Mouse (Mus musculus) lung, embryonic 16.5 days (tissue): ENCODE data around the gene Ugt1a6b. TPM values are rescaled to one million over a fixed set of nuclear protein-coding genes. Genes with fewer than 3 reads are reported as not detected.

Experiments used
- ATAC-seq: fragments of 200-750 bp; cut with Nextera tagmentation; 2 replicates; pipeline ENCODE4 v1.8.0; 2017; ENCODE audit warnings: low read depth, mild to moderate bottlenecking, moderate library complexity
- H3K27ac ChIP-seq: fragments of 300-500 bp; sonication (generic); 2 replicates; pipeline ENCODE4 v1.5.1; 2014; ENCODE audit warnings: mild to moderate bottlenecking, control low read depth, low read length
- H3K27me3 ChIP-seq: fragments of 300-500 bp; sonication (generic); 2 replicates; pipeline ENCODE4 v1.6.1; 2014; ENCODE audit warnings: low read depth, low read length, mixed read lengths; ENCODE audit not compliant: control insufficient read depth, insufficient read depth
- H3K36me3 ChIP-seq: fragments of 300-500 bp; sonication (generic); 2 replicates; pipeline ENCODE4 v1.6.1; 2014; ENCODE audit warnings: low read length; ENCODE audit not compliant: control insufficient read depth, insufficient read depth
- H3K4me1 ChIP-seq: fragments of 300-500 bp; sonication (generic); replicated peaks from 2 replicates; pipeline ENCODE4 v1.6.1; 2014; ENCODE audit warnings: low read length, mixed read lengths; ENCODE audit not compliant: control insufficient read depth, insufficient read depth
- H3K4me2 ChIP-seq: fragments of 300-500 bp; sonication (generic); 2 replicates; pipeline ENCODE4 v1.6.1; 2014; ENCODE audit warnings: low read depth, low read length, control low read depth
- H3K4me3 ChIP-seq: fragments of 300-500 bp; sonication (generic); 2 replicates; pipeline ENCODE4 v1.5.1; 2014; ENCODE audit warnings: mild to moderate bottlenecking, low read length, control low read depth
- H3K9ac ChIP-seq: fragments of 300-500 bp; sonication (generic); 2 replicates; pipeline ENCODE4 v1.6.1; 2014; ENCODE audit warnings: low read length, control low read depth
- H3K9me3 ChIP-seq: fragments of 300-500 bp; sonication (generic); 2 replicates; pipeline ENCODE4 v1.6.1; 2016; ENCODE audit warnings: low read length; ENCODE audit not compliant: control insufficient read depth
- WGBS: fragments of 180-500 bp; shearing (Covaris S2); extraction: QIAGEN DNeasy Blood & Tissue Kit; methylation state at CpG from one replicate; pipeline ENCODE4 v1.1.7; 2014; 5-methylcytosine and 5-hydroxymethylcytosine counted together
- polyA plus RNA-seq: library from polyadenylated mRNA; unstranded; fragments of >200 nt; fragmentation: Nextera tagmentation; extraction: Ambion mirVana; gene quantifications from 2 replicates; pipeline ENCODE4 v1.2.1, GENCODE M21; 2015

The Ugt1a6b gene
- polyA plus RNA-seq, 1 experiment from 2014 or later: 0.43 TPM

DNA sequence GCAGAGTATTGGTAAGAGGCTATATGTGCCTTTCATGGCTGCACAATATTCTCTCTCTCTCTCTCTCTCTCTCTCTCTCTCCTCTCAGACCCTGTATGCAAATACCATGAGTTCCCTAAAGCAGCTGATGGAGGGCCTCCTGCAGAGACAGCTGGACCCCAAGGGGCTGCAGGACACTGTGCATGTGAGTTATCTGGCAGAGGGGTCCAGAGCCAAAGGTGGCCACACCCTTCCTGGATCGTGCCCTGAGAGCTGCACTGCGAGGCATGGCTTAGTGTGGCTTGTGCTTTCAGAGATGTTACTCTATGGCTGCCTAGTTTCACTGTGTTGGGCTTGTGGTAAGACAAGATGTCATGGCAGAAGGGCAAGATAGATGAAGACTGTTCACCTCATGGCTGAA lies 144.6 kb downstream of the Ugt1a6b start:
- no peak for ATAC-seq
- WGBS: 49% methylated on average over 2 of the region's 2 CpGs
- H3K36me3 ChIP-seq: no peaks in the 10 kb centered on the region
- no peak overlapping the region for H3K4me2 ChIP-seq
- no peaks in the 10 kb centered on the region for H3K4me1 ChIP-seq
- no peak overlapping the region for H3K4me3 ChIP-seq
- H3K27me3 ChIP-seq: no peaks in the 10 kb centered on the region
- peaks cover 77% of the 10 kb centered on the region for H3K9me3 ChIP-seq
- no peak overlapping the region for H3K9ac ChIP-seq
- no peak overlapping the region for H3K27ac ChIP-seq

- H3K9me3 ChIP-seq: peaks cover 71% of the 10 kb centered on the region
- 63% methylated on average over 4 of the region's 4 CpGs for WGBS
- H3K27ac ChIP-seq: no peak overlapping the region
- H3K4me2 ChIP-seq: no peak overlapping the region
- no peaks in the 10 kb centered on the region for H3K36me3 ChIP-seq
- no peaks in the 10 kb centered on the region for H3K4me1 ChIP-seq
- H3K27me3 ChIP-seq: no peaks in the 10 kb centered on the region
- no peak overlapping the region for H3K4me3 ChIP-seq
- no peak for ATAC-seq
- H3K9ac ChIP-seq: no peak overlapping the region
Observed at GRCm38 (mm10) chr1:88248658-88249057, 145.6 kb downstream of the Ugt1a6b start.

GRCm38 (mm10) chr1:88249596-88249995 lies 146.5 kb downstream of the Ugt1a6b start:
- no peak for ATAC-seq
- Histone ChIP-seq H3K9ac (no peak overlapping the region), H3K4me3 (no peak overlapping the region), H3K4me1 (no peaks in the 10 kb centered on the region), H3K27me3 (no peaks in the 10 kb centered on the region), H3K4me2 (no peak overlapping the region), H3K9me3 (peaks cover 68% of the 10 kb centered on the region), H3K27ac (no peak overlapping the region), H3K36me3 (no peaks in the 10 kb centered on the region)
- WGBS: 71% methylated on average over 7 of the region's 7 CpGs

- Histone ChIP-seq H3K9me3 (peaks cover 68% of the 10 kb centered on the region), H3K9ac (no peak overlapping the region), H3K4me2 (no peak overlapping the region), H3K27ac (no peak overlapping the region), H3K4me1 (no peaks in the 10 kb centered on the region), H3K36me3 (no peaks in the 10 kb centered on the region), H3K27me3 (no peaks in the 10 kb centered on the region), H3K4me3 (no peak overlapping the region)
- 75% methylated on average over 5 of the region's 5 CpGs for WGBS
- no peak for ATAC-seq
Observed at GRCm38 (mm10) chr1:88250023-88250422, 147.0 kb downstream of the Ugt1a6b start.

DNA sequence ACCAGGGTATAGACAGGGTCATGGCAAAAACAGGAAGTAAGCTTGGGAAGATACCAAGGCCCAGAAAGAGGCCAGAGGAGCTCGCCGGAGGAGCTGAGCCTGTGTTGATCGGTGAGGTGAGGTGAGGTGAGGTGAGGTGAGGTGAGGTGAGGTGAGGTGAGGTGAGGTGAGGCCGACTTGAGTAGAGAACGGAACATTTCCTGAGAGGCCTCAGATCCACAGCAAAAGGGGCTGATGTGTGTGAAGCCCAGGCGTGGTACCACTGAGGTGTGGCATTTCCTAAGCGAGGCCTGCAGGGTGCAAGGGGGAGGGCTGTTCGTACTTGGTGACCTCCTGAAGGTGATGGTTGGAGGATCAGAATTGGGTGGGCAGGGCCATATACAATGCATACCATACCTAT lies 150.1 kb downstream of the Ugt1a6b start:
- no peak overlapping the region for H3K4me2 ChIP-seq
- 70% methylated on average over 8 of the region's 8 CpGs for whole genome bisulfite sequencing
- H3K9me3 ChIP-seq: peaks cover 48% of the 10 kb centered on the region
- ATAC-seq: no peak
- H3K27me3 ChIP-seq: no peaks in the 10 kb centered on the region
- no peak overlapping the region for H3K4me3 ChIP-seq
- H3K9ac ChIP-seq: no peak overlapping the region
- no peak overlapping the region for H3K27ac ChIP-seq
- H3K36me3 ChIP-seq: no peaks in the 10 kb centered on the region
- H3K4me1 ChIP-seq: no peaks in the 10 kb centered on the region

DNA sequence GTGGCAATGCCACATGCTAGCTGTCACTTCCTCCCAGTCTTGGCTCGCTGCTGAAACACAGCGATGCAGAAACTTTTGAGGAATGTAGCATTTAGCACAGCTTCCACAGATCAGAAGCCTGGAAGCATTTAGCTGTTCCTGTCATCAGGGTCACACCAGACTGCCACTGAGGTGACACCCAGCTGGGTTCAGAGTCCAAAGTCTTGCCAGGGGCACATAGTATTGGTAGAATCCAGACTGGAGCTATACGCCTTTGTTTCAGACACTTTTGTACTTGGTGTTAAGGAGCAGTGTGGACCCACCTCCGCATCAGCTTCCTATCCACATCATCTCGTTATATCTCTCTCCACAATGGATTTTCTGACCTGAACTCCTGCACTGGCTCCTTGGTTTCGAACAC lies 150.5 kb downstream of the Ugt1a6b start:
- H3K4me2 ChIP-seq: no peak overlapping the region
- 69% methylated on average over 6 of the region's 6 CpGs for WGBS
- H3K4me1 ChIP-seq: no peaks in the 10 kb centered on the region
- no peak overlapping the region for H3K27ac ChIP-seq
- no peak overlapping the region for H3K4me3 ChIP-seq
- no peaks in the 10 kb centered on the region for H3K36me3 ChIP-seq
- ATAC-seq: no peak
- H3K9ac ChIP-seq: no peak overlapping the region
- H3K9me3 ChIP-seq: peaks cover 45% of the 10 kb centered on the region
- H3K27me3 ChIP-seq: no peaks in the 10 kb centered on the region

- H3K27ac ChIP-seq: no peak overlapping the region
- no peak for ATAC-seq
- WGBS: 80% methylated on average over 12 of the region's 12 CpGs
- H3K36me3 ChIP-seq: peaks cover 4% of the 10 kb centered on the region; the same call in 1 of the 2 replicates
- H3K9me3 ChIP-seq: peaks cover 31% of the 10 kb centered on the region
- no peak overlapping the region for H3K4me3 ChIP-seq
- H3K4me2 ChIP-seq: no peak overlapping the region
- no peaks in the 10 kb centered on the region for H3K4me1 ChIP-seq
- H3K27me3 ChIP-seq: no peaks in the 10 kb centered on the region
- no peak overlapping the region for H3K9ac ChIP-seq
Observed at GRCm38 (mm10) chr1:88254793-88255465, 151.9 kb downstream of the Ugt1a6b start.

GRCm38 (mm10) chr1:88255466-88255857 lies 152.4 kb downstream of the Ugt1a6b start:
- H3K9me3 ChIP-seq: peaks cover 26% of the 10 kb centered on the region
- no peak overlapping the region for H3K4me3 ChIP-seq
- H3K4me2 ChIP-seq: no peak overlapping the region
- ATAC-seq: no peak
- no peaks in the 10 kb centered on the region for H3K27me3 ChIP-seq
- H3K27ac ChIP-seq: no peak overlapping the region
- no peaks in the 10 kb centered on the region for H3K4me1 ChIP-seq
- WGBS: 47% methylated on average over 2 of the region's 2 CpGs
- peaks cover 10% of the 10 kb centered on the region for H3K36me3 ChIP-seq
- H3K9ac ChIP-seq: no peak overlapping the region

GRCm38 (mm10) chr1:88255989-88256754 lies 153.1 kb downstream of the Ugt1a6b start:
- H3K4me1 ChIP-seq: no peaks in the 10 kb centered on the region
- ATAC-seq: no peak
- 76% methylated on average over 13 of the region's 13 CpGs for WGBS
- H3K27ac ChIP-seq: no peak overlapping the region
- H3K9ac ChIP-seq: no peak overlapping the region
- H3K36me3 ChIP-seq: peaks cover 17% of the 10 kb centered on the region
- no peak overlapping the region for H3K4me3 ChIP-seq
- H3K9me3 ChIP-seq: peaks cover 19% of the 10 kb centered on the region; the same call in 1 of the 2 replicates
- no peaks in the 10 kb centered on the region for H3K27me3 ChIP-seq
- H3K4me2 ChIP-seq: no peak overlapping the region
